Mouse (Mus musculus) midbrain, embryonic 15.5 days (tissue): Measurements from ENCODE around the gene Clk2. TPM values are rescaled to one million over a fixed set of nuclear protein-coding genes. Genes with fewer than 3 reads are reported as not detected.

Experiments used
- ATAC-seq: fragments of 200-750 bp; cut with Nextera tagmentation; replicated peaks from 2 replicates; pipeline ENCODE4 v1.8.0; 2017; ENCODE audit warnings: moderate TSS enrichment
- H3K27ac ChIP-seq: fragments of 300-500 bp; sonication (generic); 2 replicates; pipeline ENCODE4 v1.5.1; 2015; ENCODE audit warnings: mild to moderate bottlenecking, inconsistent platforms
- H3K27me3 ChIP-seq: fragments of 300-500 bp; sonication (generic); replicated peaks from 2 replicates; pipeline ENCODE4 v1.6.1; 2015; ENCODE audit warnings: inconsistent platforms
- H3K36me3 ChIP-seq: fragments of 300-500 bp; sonication (generic); replicated peaks from 2 replicates; pipeline ENCODE4 v1.6.1; 2015; ENCODE audit warnings: inconsistent platforms
- H3K4me1 ChIP-seq: fragments of 300-500 bp; sonication (generic); 2 replicates; pipeline ENCODE4 v1.6.1; 2015; ENCODE audit warnings: inconsistent platforms
- H3K4me2 ChIP-seq: fragments of 300-500 bp; sonication (generic); 2 replicates; pipeline ENCODE4 v1.6.1; 2015; ENCODE audit warnings: inconsistent platforms, mild to moderate bottlenecking, moderate library complexity
- H3K4me3 ChIP-seq: fragments of 300-500 bp; sonication (generic); 2 replicates; pipeline ENCODE4 v1.5.1; 2015; ENCODE audit warnings: mild to moderate bottlenecking, inconsistent platforms
- H3K9ac ChIP-seq: fragments of 300-500 bp; sonication (generic); 2 replicates; pipeline ENCODE4 v1.6.1; 2015; ENCODE audit warnings: mild to moderate bottlenecking, inconsistent platforms
- H3K9me3 ChIP-seq: fragments of 300-500 bp; sonication (generic); 2 replicates; pipeline ENCODE4 v1.6.1; 2016; ENCODE audit warnings: inconsistent platforms
- WGBS: fragments of 180-500 bp; shearing (Covaris S2); methylation state at CpG from one replicate; pipeline ENCODE4 v1.1.7; 2015; ENCODE audit warnings: mixed read lengths; 5-methylcytosine and 5-hydroxymethylcytosine counted together
- polyA plus RNA-seq: library from polyadenylated mRNA; unstranded; fragments of >200 nt; fragmentation: Nextera tagmentation; extraction: Ambion mirVana; gene quantifications from 2 replicates; pipeline ENCODE4 v1.2.1, GENCODE M21; 2015

Gene Clk2
- polyA plus RNA-seq, 1 experiment from 2014 or later: 22.4 TPM

- H3K9ac ChIP-seq: peak within 1 kb of the TSS; percentile 43
- WGBS: 25% methylated on average over 13 of the region's 13 CpGs
- H3K4me3 ChIP-seq: peak within 1 kb of the TSS; percentile 50
- no peaks in the 10 kb centered on the region for H3K9me3 ChIP-seq
- no peaks in the 10 kb centered on the region for H3K27me3 ChIP-seq
- H3K4me2 ChIP-seq: peak within 1 kb of the TSS; percentile 73
- H3K4me1 ChIP-seq: peaks cover 5% of the 10 kb centered on the region
- ATAC-seq: peak; percentile 89
- peak within 1 kb of the TSS; percentile 65 for H3K27ac ChIP-seq
- H3K36me3 ChIP-seq: peaks cover 22% of the 10 kb centered on the region
These were observed 37.9 kb downstream of the Clk2 start, which contains the start of gene Gba for GRCm38 (mm10) chr3:89202253-89203141. Gene Gba (plus strand): TSS chr3:89202928.

- Histone ChIP-seq H3K9ac (peak overlapping the region; percentile 43), H3K4me2 (peak overlapping the region; percentile 73), H3K4me3 (peak overlapping the region; percentile 50), H3K9me3 (no peaks in the 10 kb centered on the region), H3K27ac (peak overlapping the region; percentile 54), H3K27me3 (no peaks in the 10 kb centered on the region), H3K4me1 (peaks cover 5% of the 10 kb centered on the region), H3K36me3 (peaks cover 29% of the 10 kb centered on the region)
- peak; percentile 48 for ATAC-seq
- WGBS: 40% methylated on average over 5 of the region's 5 CpGs
These were observed 38.5 kb downstream of the Clk2 start for GRCm38 (mm10) chr3:89203142-89203514.

GRCm38 (mm10) chr3:89206079-89206478 lies 41.5 kb downstream of the Clk2 start:
- no peaks in the 10 kb centered on the region for H3K27me3 ChIP-seq
- no peak overlapping the region for H3K4me3 ChIP-seq
- ATAC-seq: no peak
- H3K4me2 ChIP-seq: no peak overlapping the region
- 91% methylated on average over 7 of the region's 7 CpGs for WGBS
- no peak overlapping the region for H3K9ac ChIP-seq
- no peak overlapping the region for H3K27ac ChIP-seq
- peaks cover 5% of the 10 kb centered on the region for H3K4me1 ChIP-seq
- no peaks in the 10 kb centered on the region for H3K9me3 ChIP-seq
- peaks cover 46% of the 10 kb centered on the region for H3K36me3 ChIP-seq

GRCm38 (mm10) chr3:89206695-89207094 lies 42.1 kb downstream of the Clk2 start:
- Histone ChIP-seq H3K36me3 (peaks cover 46% of the 10 kb centered on the region), H3K4me1 (peaks cover 5% of the 10 kb centered on the region)
- WGBS: 93% methylated on average over 2 of the region's 2 CpGs

GRCm38 (mm10) chr3:89208075-89208657 lies 43.6 kb downstream of the Clk2 start:
- H3K36me3 ChIP-seq: peaks cover 46% of the 10 kb centered on the region
- H3K9ac ChIP-seq: no peak overlapping the region
- H3K27ac ChIP-seq: no peak overlapping the region
- peaks cover 12% of the 10 kb centered on the region for H3K4me1 ChIP-seq
- no peak for ATAC-seq
- WGBS: 93% methylated on average over 13 of the region's 13 CpGs
- H3K27me3 ChIP-seq: no peaks in the 10 kb centered on the region
- no peak overlapping the region for H3K4me2 ChIP-seq
- no peaks in the 10 kb centered on the region for H3K9me3 ChIP-seq
- no peak overlapping the region for H3K4me3 ChIP-seq

More at GRCm38 (mm10) chr3:89206695-89207094, 42.1 kb downstream of the Clk2 start:
- H3K9ac ChIP-seq: no peak overlapping the region
- H3K27me3 ChIP-seq: no peaks in the 10 kb centered on the region
- H3K9me3 ChIP-seq: no peaks in the 10 kb centered on the region
- H3K27ac ChIP-seq: no peak overlapping the region
- no peak overlapping the region for H3K4me2 ChIP-seq
- H3K4me3 ChIP-seq: no peak overlapping the region
- ATAC-seq: no peak

- Histone ChIP-seq H3K9ac (no peak overlapping the region), H3K27me3 (no peaks in the 10 kb centered on the region), H3K27ac (no peak overlapping the region), H3K4me3 (no peak overlapping the region), H3K4me2 (no peak overlapping the region), H3K4me1 (peaks cover 10% of the 10 kb centered on the region), H3K36me3 (peaks cover 46% of the 10 kb centered on the region), H3K9me3 (no peaks in the 10 kb centered on the region)
- WGBS: 88% methylated on average over 6 of the region's 6 CpGs
- ATAC-seq: no peak
These were observed 44.1 kb downstream of the Clk2 start for GRCm38 (mm10) chr3:89208736-89209135.

- Histone ChIP-seq H3K9ac (no peak overlapping the region), H3K27ac (no peak overlapping the region), H3K4me1 (peaks cover 14% of the 10 kb centered on the region), H3K27me3 (no peaks in the 10 kb centered on the region), H3K9me3 (no peaks in the 10 kb centered on the region), H3K4me2 (no peak overlapping the region), H3K36me3 (peaks cover 46% of the 10 kb centered on the region), H3K4me3 (no peak overlapping the region)
- no peak for ATAC-seq
- WGBS: 96% methylated on average over 7 of the region's 7 CpGs
These were observed 45.1 kb downstream of the Clk2 start for GRCm38 (mm10) chr3:89209731-89210130.

GRCm38 (mm10) chr3:89210162-89210561 lies 45.6 kb downstream of the Clk2 start:
- Histone ChIP-seq H3K4me1 (peaks cover 18% of the 10 kb centered on the region), H3K4me3 (no peak overlapping the region), H3K4me2 (no peak overlapping the region), H3K36me3 (peaks cover 46% of the 10 kb centered on the region), H3K27ac (no peak overlapping the region), H3K9me3 (no peaks in the 10 kb centered on the region), H3K9ac (no peak overlapping the region), H3K27me3 (no peaks in the 10 kb centered on the region)
- no peak for ATAC-seq
- WGBS: 88% methylated on average over 13 of the region's 13 CpGs

GRCm38 (mm10) chr3:89210731-89211130 lies 46.1 kb downstream of the Clk2 start:
- no peak for ATAC-seq
- no peak overlapping the region for H3K4me2 ChIP-seq
- H3K27ac ChIP-seq: no peak overlapping the region
- 85% methylated on average over 7 of the region's 7 CpGs for WGBS
- H3K9ac ChIP-seq: no peak overlapping the region
- peaks cover 41% of the 10 kb centered on the region for H3K36me3 ChIP-seq
- no peak overlapping the region for H3K4me3 ChIP-seq
- no peaks in the 10 kb centered on the region for H3K27me3 ChIP-seq
- H3K9me3 ChIP-seq: no peaks in the 10 kb centered on the region
- H3K4me1 ChIP-seq: peaks cover 24% of the 10 kb centered on the region

GRCm38 (mm10) chr3:89213803-89214530 lies 49.4 kb downstream of the Clk2 start:
- peak overlapping the region; percentile 75 for H3K9ac ChIP-seq
- H3K27ac ChIP-seq: peak overlapping the region; percentile 98
- H3K9me3 ChIP-seq: no peaks in the 10 kb centered on the region
- H3K4me1 ChIP-seq: peaks cover 42% of the 10 kb centered on the region
- no peaks in the 10 kb centered on the region for H3K27me3 ChIP-seq
- peaks cover 9% of the 10 kb centered on the region; the same call in 1 of the 2 replicates for H3K36me3 ChIP-seq
- H3K4me3 ChIP-seq: peak overlapping the region; percentile 75
- peak overlapping the region; percentile 88 for H3K4me2 ChIP-seq
- ATAC-seq: peak; percentile 88
- under 1% methylated on average over 69 of the region's 69 CpGs for WGBS

- H3K9me3 ChIP-seq: no peaks in the 10 kb centered on the region
- peak within 1 kb of the TSS; percentile 98 for H3K27ac ChIP-seq
- ATAC-seq: peak; percentile 13; the same call in 1 of the 2 replicates
These were observed 50.3 kb downstream of the Clk2 start, which contains the start of gene Thbs3 for GRCm38 (mm10) chr3:89214681-89215411. Gene Thbs3 (plus strand): TSS chr3:89215180.

More at GRCm38 (mm10) chr3:89214681-89215411, 50.3 kb downstream of the Clk2 start, which contains the start of gene Thbs3:
- Histone ChIP-seq H3K27me3 (no peaks in the 10 kb centered on the region), H3K4me2 (peak within 1 kb of the TSS; percentile 88), H3K36me3 (peaks cover under 1% of the 10 kb centered on the region; the same call in 1 of the 2 replicates), H3K4me1 (peaks cover 42% of the 10 kb centered on the region), H3K9ac (peak within 1 kb of the TSS; percentile 75), H3K4me3 (peak within 1 kb of the TSS; percentile 75)
- WGBS: under 1% methylated on average over 19 of the region's 19 CpGs
